Mouse (Mus musculus) hindbrain, embryonic 11.5 days (tissue): ENCODE measurements around the gene Scd2. TPM values are rescaled to one million over a fixed set of nuclear protein-coding genes. Genes with fewer than 3 reads are reported as not detected.

Source experiments
- ATAC-seq: fragments of 200-750 bp; cut with Nextera tagmentation; 2 replicates; pipeline ENCODE4 v1.8.0; 2017; ENCODE audit warnings: mild to moderate bottlenecking, moderate TSS enrichment, moderate library complexity; ENCODE audit not compliant: low FRiP score
- DNase-seq: peaks from one replicate; pipeline ENCODE4 v3.0.0-alpha.2; 2015; ENCODE audit warnings: low spot score
- H3K27ac ChIP-seq: fragments of 300-500 bp; sonication (generic); 2 replicates; pipeline ENCODE4 v1.5.1; 2014; ENCODE audit warnings: mild to moderate bottlenecking, low read depth, low read length
- H3K27me3 ChIP-seq: fragments of 300-500 bp; sonication (generic); 2 replicates; pipeline ENCODE4 v1.6.1; 2014; ENCODE audit warnings: mild to moderate bottlenecking, low read length, moderate library complexity, mixed read lengths; ENCODE audit not compliant: control insufficient read depth, insufficient read depth
- H3K36me3 ChIP-seq: fragments of 300-500 bp; sonication (generic); 2 replicates; pipeline ENCODE4 v1.6.1; 2014; ENCODE audit warnings: mild to moderate bottlenecking, low read length, moderate library complexity, mixed read lengths; ENCODE audit not compliant: control insufficient read depth, insufficient read depth
- H3K4me1 ChIP-seq: fragments of 300-500 bp; sonication (generic); replicated peaks from 2 replicates; pipeline ENCODE4 v1.6.1; 2014; ENCODE audit warnings: low read length, mixed read lengths; ENCODE audit not compliant: control insufficient read depth, insufficient read depth
- H3K4me2 ChIP-seq: fragments of 300-500 bp; sonication (generic); replicated peaks from 2 replicates; pipeline ENCODE4 v1.6.1; 2014; ENCODE audit warnings: mild to moderate bottlenecking, low read depth, low read length
- H3K4me3 ChIP-seq: fragments of 300-500 bp; sonication (generic); 2 replicates; pipeline ENCODE4 v1.5.1; 2014; ENCODE audit warnings: low read depth, low read length
- H3K9ac ChIP-seq: fragments of 300-500 bp; sonication (generic); 2 replicates; pipeline ENCODE4 v1.6.1; 2014; ENCODE audit warnings: low read depth, low read length
- H3K9me3 ChIP-seq: fragments of 300-500 bp; sonication (generic); 2 replicates; pipeline ENCODE4 v1.6.1; 2016; ENCODE audit warnings: low read length; ENCODE audit not compliant: control insufficient read depth
- WGBS: fragments of 180-500 bp; shearing (Covaris S2); extraction: QIAGEN DNeasy Blood & Tissue Kit; methylation state at CpG from one replicate; pipeline ENCODE4 v1.1.7; 2014; 5-methylcytosine and 5-hydroxymethylcytosine counted together
- polyA plus RNA-seq: library from polyadenylated mRNA; unstranded; fragments of >200 nt; fragmentation: Nextera tagmentation; extraction: Ambion mirVana; gene quantifications from 2 replicates; pipeline ENCODE4 v1.2.1, GENCODE M21; 2014

Scd2 gene
- polyA plus RNA-seq, 1 experiment from 2014 or later: 314 TPM

DNA sequence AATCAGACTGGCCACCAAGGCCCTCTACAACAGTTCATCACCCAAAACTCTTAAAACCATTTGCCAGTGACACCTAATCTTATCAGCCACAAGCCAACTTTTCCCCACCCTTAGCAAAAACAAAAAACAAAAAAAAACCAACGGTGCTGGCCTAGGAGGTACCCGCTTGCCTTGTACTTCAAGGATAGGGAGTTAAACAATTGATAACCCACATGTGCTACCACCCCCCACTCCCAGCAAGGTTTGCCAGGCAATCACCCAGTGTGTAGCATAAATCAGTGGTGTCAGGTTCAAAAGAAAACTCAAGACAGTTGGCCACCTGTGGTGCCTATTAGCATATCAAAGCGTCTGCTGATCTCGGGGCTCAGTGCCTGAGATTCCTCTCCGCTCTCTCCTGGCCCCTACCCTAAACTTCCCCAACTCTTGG is 27.6 kb upstream of the Scd2 start:
- H3K9ac ChIP-seq: no peak overlapping the region
- H3K4me3 ChIP-seq: no peak overlapping the region
- ATAC-seq: peak; percentile 13; the same call in 1 of the 2 replicates
- no peaks in the 10 kb centered on the region for H3K4me1 ChIP-seq
- 13% methylated on average over 5 of the region's 5 CpGs for WGBS
- H3K4me2 ChIP-seq: 0 out of 2 replicates have a peak overlapping the region, but pooled peaks have one; percentile 11
- H3K9me3 ChIP-seq: no peaks in the 10 kb centered on the region
- no peaks in the 10 kb centered on the region for H3K27me3 ChIP-seq
- peak; percentile 58 for DNase-seq
- peak overlapping the region; percentile 92 for H3K27ac ChIP-seq
- H3K36me3 ChIP-seq: no peaks in the 10 kb centered on the region

DNA sequence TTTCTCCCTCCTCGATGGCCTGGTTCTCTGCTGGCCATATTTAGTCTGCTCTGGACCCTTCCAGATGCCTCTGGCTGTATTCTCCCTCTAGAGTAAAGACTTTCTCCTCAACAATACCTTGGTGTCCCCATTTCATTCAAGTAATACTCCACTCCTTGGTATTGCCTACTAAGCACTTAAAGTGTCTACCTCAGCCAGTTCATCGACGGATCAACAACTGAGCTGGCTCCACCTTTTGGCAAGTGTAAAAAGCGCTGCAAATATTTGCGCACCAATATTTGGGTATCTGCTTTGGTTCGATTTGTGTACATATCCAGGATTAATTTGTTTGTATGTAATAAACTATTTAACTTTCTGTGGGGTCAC is 27.0 kb upstream of the Scd2 start:
- DNase-seq (no peak), ATAC-seq (peak; percentile 15; the same call in 1 of the 2 replicates)

DNA sequence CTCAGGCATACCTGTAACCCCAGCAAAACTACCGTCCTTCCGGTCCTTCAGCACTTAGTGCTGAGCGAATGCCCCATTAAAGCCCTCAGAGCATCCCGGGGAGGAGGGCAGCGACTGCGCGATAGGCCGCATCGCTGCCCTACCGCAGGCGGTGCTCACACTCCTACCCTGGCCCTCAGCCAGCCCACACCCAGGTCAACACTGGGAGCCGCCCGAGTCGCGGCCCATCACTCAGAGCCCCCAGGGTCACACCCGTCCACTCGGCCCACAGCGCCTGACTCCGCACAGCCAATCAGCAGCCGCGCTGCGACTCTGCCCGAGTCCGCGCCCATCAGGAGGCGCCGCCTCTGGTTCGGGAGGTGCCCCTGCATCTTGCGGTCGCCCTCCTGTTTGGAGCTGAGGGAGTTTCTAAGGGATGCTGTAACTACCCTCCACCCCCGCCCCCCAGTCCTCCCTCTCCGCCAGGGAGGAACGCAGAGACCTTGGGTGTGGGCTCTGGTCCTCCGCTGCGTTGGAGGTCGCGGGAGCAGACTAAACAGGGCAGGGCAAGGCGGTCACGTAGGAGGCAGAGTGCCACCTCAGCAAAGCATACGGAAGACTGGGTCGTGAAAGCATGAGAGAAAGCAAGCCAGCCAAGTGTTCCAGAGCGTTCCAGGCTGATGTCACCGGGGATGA is 26.5 kb upstream of the Scd2 start:
- ATAC-seq: peak; percentile 97

More for the DNA sequence above, 27.0 kb upstream of the Scd2 start:
- H3K9ac ChIP-seq: peak overlapping the region; percentile 67
- peak overlapping the region; percentile 92 for H3K27ac ChIP-seq
- H3K4me3 ChIP-seq: peak overlapping the region; percentile 47; the same call in 1 of the 2 replicates
- H3K36me3 ChIP-seq: no peaks in the 10 kb centered on the region
- H3K4me1 ChIP-seq: no peaks in the 10 kb centered on the region
- H3K9me3 ChIP-seq: no peaks in the 10 kb centered on the region
- 3% methylated on average over 6 of the region's 6 CpGs for WGBS
- peak overlapping the region; percentile 70 for H3K4me2 ChIP-seq
- no peaks in the 10 kb centered on the region for H3K27me3 ChIP-seq

DNA sequence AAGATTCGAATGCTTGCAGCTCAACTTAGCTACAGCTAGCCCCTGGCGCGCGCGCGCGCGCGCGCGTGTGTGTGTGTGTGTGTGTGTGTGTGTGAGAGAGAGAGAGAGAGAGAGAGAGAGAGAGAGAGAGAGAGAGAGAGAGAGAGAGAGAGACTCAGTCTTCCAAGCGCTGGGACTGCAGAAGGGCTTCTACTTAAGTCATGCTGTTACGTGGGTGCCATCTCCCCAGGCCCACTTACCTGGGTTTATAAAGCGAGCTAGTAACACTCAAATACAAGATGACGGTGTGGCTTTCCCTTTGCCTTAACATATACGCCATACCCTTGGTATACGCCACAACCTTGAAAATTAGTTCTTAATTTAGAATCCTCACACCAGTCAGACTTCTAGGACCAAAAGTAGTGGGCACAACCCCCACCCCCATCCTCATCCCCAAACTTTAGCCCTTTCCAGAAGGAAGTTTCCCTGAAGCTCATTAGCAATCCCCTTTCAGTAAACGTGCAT is 25.9 kb upstream of the Scd2 start:
- Histone ChIP-seq H3K27me3 (no peaks in the 10 kb centered on the region), H3K4me1 (no peaks in the 10 kb centered on the region), H3K9ac (peak overlapping the region; percentile 67), H3K9me3 (no peaks in the 10 kb centered on the region), H3K4me2 (peak overlapping the region; percentile 70), H3K36me3 (no peaks in the 10 kb centered on the region), H3K4me3 (peak overlapping the region; percentile 47), H3K27ac (peak overlapping the region; percentile 92)
- DNase-seq: no peak
- ATAC-seq: no peak
- WGBS: 10% methylated on average over 18 of the region's 18 CpGs

More for the DNA sequence above, 26.5 kb upstream of the Scd2 start:
- WGBS: 0% methylated on average over 42 of the region's 43 CpGs
- Histone ChIP-seq H3K4me2 (peak overlapping the region; percentile 70), H3K27me3 (no peaks in the 10 kb centered on the region), H3K4me1 (no peaks in the 10 kb centered on the region), H3K9me3 (no peaks in the 10 kb centered on the region), H3K4me3 (peak overlapping the region; percentile 47), H3K9ac (peak overlapping the region; percentile 67), H3K36me3 (no peaks in the 10 kb centered on the region), H3K27ac (peak overlapping the region; percentile 92)
- peak; percentile 89 for DNase-seq

DNA sequence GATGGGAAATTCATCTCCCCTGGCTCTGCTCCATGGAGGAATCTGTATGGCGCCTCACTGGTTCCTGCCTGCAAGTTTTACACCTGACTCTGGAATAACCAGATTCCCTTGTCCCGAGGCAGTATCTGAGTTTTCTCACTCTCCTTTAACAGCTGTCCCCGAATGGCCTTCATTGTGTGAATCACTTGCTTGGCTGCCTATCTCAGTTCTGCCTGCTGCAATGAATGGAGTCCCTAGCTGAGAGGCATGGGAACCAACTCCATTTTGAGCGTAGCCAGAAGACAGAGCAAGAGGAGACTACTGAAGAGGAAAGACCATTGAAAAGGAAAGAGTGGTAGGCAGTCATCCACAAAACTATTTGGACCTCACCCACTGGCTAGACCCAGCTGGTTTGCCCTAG is 19.8 kb upstream of the Scd2 start:
- Histone ChIP-seq H3K27ac (no peak overlapping the region), H3K9me3 (no peaks in the 10 kb centered on the region), H3K4me3 (no peak overlapping the region), H3K4me1 (no peaks in the 10 kb centered on the region), H3K27me3 (no peaks in the 10 kb centered on the region), H3K9ac (no peak overlapping the region), H3K36me3 (no peaks in the 10 kb centered on the region), H3K4me2 (no peak overlapping the region)
- DNase-seq: no peak
- no peak for ATAC-seq
- WGBS: 76% methylated on average over 4 of the region's 4 CpGs

DNA sequence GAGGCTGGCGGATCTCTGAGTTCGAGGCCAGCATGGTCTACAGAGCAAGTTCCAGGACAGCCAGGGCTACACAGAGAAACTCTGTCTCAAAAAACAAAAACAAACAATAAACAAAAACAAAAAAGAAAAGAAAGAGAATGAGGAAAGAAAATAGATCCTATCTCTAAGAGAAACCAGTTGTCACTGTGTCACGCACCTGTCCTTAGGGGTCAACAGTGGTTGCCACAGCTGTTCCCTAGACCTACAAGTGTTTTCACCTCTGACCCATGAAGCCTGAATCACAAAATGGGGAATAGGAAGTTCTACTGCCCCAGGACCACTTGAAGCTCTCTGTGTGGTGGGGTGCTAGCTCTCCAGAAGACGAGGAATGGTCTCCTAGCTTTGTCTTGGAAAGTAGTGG is 19.0 kb upstream of the Scd2 start:
- Histone ChIP-seq H3K9ac (no peak overlapping the region), H3K9me3 (no peaks in the 10 kb centered on the region), H3K27ac (no peak overlapping the region), H3K27me3 (no peaks in the 10 kb centered on the region), H3K4me1 (no peaks in the 10 kb centered on the region), H3K4me3 (no peak overlapping the region), H3K36me3 (no peaks in the 10 kb centered on the region), H3K4me2 (no peak overlapping the region)
- DNase-seq: no peak
- 93% methylated on average over 4 of the region's 4 CpGs for WGBS
- ATAC-seq: no peak

DNA sequence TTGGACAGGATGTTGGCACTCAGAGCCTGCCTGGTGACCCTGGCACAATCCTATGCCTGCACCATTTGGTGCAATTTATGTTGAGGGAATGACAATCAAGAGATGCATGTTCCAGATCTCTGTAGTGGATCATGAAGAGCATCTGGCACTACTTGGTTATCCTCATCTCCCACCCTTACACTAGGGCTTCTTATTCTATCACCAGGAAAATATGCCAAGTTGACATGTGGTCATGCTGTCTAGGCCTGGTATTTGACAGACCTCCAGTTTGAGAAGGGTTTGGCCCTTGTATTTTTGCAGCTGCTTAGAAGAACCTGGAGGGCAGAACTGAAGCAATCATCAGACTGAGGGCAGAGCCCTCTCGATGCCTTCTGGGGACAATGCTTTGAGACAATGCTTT is 18.1 kb upstream of the Scd2 start:
- Histone ChIP-seq H3K4me2 (no peak overlapping the region), H3K27me3 (no peaks in the 10 kb centered on the region), H3K27ac (no peak overlapping the region), H3K9ac (no peak overlapping the region), H3K36me3 (no peaks in the 10 kb centered on the region), H3K9me3 (no peaks in the 10 kb centered on the region), H3K4me1 (no peaks in the 10 kb centered on the region), H3K4me3 (no peak overlapping the region)
- ATAC-seq: no peak
- DNase-seq: no peak
- 76% methylated on average over 1 of the region's 1 CpGs for WGBS

DNA sequence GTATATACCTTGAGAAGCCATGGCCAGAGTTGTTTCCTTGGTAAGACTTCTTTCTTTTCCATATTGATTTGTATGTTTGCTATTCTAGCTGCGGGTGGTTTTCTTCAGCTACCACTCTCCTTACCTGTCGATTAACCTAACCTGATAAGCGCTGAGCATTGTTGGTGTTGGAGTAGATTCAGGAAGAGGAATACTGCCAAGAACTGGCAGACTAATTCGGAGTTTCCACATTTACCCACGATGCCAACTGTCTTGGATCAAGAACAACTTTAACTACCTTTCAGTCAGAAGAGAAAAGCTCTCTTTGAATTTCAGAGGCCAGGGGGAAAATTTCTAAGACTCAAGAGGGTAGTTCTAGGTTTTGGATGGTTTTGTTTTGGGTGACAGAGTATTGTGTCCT is 16.6 kb upstream of the Scd2 start:
- ATAC-seq (no peak), DNase-seq (no peak)
- no peak overlapping the region for H3K4me2 ChIP-seq
- H3K9ac ChIP-seq: no peak overlapping the region
- no peaks in the 10 kb centered on the region for H3K36me3 ChIP-seq
- 92% methylated on average over 5 of the region's 5 CpGs for WGBS
- no peaks in the 10 kb centered on the region for H3K9me3 ChIP-seq
- H3K27ac ChIP-seq: no peak overlapping the region
- 0 out of 2 replicates have a peak, but pooled peaks cover 2% of the 10 kb centered on the region for H3K4me1 ChIP-seq
- no peaks in the 10 kb centered on the region for H3K27me3 ChIP-seq
- no peak overlapping the region for H3K4me3 ChIP-seq

DNA sequence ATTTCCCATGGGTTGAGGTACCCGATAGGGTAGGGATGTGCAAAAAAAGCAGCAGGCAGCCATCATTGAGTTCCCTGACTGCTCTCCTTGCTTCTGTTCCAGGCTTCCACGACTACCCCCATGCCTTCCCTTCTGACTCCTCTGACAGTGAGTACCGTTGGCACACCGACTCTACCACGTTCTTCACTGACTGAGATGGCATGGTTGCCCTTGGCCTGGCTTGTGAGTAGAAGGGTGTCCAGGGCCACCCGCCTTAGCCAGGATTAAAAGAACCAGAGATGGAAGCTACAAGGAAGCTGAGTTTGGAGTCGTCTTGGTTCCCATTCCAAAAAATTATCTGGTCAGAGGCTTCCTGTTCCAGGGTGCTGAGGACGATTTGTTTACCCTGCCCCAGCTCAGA is 15.5 kb upstream of the Scd2 start:
- no peak overlapping the region for H3K4me2 ChIP-seq
- H3K36me3 ChIP-seq: no peaks in the 10 kb centered on the region
- H3K27ac ChIP-seq: no peak overlapping the region
- H3K4me1 ChIP-seq: peaks cover 5% of the 10 kb centered on the region; the same call in 1 of the 2 replicates
- H3K4me3 ChIP-seq: no peak overlapping the region
- no peaks in the 10 kb centered on the region for H3K27me3 ChIP-seq
- H3K9ac ChIP-seq: no peak overlapping the region
- DNase-seq (no peak), ATAC-seq (no peak)
- H3K9me3 ChIP-seq: no peaks in the 10 kb centered on the region
- 92% methylated on average over 8 of the region's 8 CpGs for WGBS
